Mouse (Mus musculus) spleen, adult 2 months (tissue): Measurements from ENCODE around the gene Izumo1.

Source experiments
- CTCF ChIP-seq: fragments of 200-500 bp; IDR thresholded peaks from 2 replicates; pipeline ENCODE4 v1.5.1; 2011; ENCODE audit warnings: mild to moderate bottlenecking, inconsistent platforms; ENCODE audit not compliant: insufficient read depth, insufficient read length, insufficient replicate concordance; ENCODE audit errors: extremely low read depth
- POLR2A ChIP-seq: fragments of 200-500 bp; IDR thresholded peaks from 2 replicates; pipeline ENCODE4 v1.6.1; 2011; ENCODE audit warnings: low read depth, low read length, inconsistent platforms

GRCm38 (mm10) chr7:45646671-45647070, 25.1 kb downstream of the Izumo1 start:
- TF ChIP-seq CTCF (no peak), POLR2A (no peak)
